Mouse (Mus musculus) kidney, adult 2 months (tissue): ENCODE data around the gene Arhgap44.

Experiments
- CTCF ChIP-seq: fragments of 200-500 bp; conservative IDR thresholded peaks from 2 replicates; pipeline ENCODE4 v1.5.1; 2011; ENCODE audit warnings: low read depth, mild to moderate bottlenecking, control low read depth, low read length, moderate library complexity, mixed read lengths; ENCODE audit not compliant: insufficient read depth, insufficient read length
- POLR2A ChIP-seq: fragments of 200-500 bp; IDR thresholded peaks from one replicate; pipeline ENCODE4 v1.6.1; 2011; ENCODE audit warnings: low read depth, low read length, control low read depth

DNA sequence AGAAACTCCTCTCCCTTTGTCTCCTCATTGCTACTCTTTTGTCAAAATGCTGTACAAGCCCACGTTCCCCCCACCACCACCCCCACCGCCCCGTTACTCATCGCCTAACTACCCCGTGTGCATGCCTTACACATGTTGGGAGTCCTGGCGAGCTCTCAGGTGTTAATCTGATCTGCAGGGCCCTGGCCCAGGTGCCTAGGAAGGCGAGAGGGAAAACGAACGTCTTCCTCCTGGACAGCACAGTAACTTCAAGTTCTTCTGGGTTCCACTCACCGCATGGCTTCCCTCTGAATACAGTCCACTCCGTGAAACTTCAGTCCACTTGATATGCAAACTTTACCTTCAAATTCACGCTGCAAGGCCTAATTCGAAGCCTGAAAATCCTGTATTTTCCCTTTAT, 97.6 kb downstream of the Arhgap44 start:
- no peak for TF ChIP-seq POLR2A
- TF ChIP-seq CTCF = no peak
